Mouse (Mus musculus) frontal cortex, adult (tissue): Measurements from ENCODE around the gene Ccs.
A peak's percentile ranks its signal among the peaks of the same experiment; 100 is the strongest.
"Not testable (repeated sequence)": the region's sequence is repeated elsewhere in the genome, so short reads cannot be mapped to it uniquely, and the experiment has no call there.

Experiments
- ATAC-seq: cut with Nextera tagmentation; 2 replicates; pipeline ENCODE4 v1.9.2; 2017; ENCODE audit warnings: mild to moderate bottlenecking, moderate library complexity, mixed read lengths; ENCODE audit not compliant: low TSS enrichment

Ccs gene

DNA sequence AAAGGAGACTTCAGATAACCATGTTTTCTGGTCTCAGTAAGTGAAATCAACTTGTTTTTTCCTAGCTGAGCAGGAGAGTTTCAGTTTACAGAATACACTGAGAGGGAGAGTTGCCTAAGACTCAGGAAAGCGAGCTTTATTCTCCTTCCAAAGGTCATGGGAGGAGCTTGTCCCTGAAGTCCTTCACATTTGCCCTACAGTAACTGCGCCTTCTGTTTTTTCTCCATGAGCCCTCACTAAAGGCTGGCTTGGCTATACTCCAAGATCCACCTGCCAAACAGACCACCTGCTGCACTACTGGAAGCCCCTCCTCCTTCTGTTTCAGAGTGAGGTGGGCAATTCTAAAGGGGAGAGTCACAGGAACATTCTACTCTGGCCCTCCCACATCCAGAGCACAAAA is 3.0 kb downstream of the Ccs start:
- ATAC-seq, result no peak

DNA sequence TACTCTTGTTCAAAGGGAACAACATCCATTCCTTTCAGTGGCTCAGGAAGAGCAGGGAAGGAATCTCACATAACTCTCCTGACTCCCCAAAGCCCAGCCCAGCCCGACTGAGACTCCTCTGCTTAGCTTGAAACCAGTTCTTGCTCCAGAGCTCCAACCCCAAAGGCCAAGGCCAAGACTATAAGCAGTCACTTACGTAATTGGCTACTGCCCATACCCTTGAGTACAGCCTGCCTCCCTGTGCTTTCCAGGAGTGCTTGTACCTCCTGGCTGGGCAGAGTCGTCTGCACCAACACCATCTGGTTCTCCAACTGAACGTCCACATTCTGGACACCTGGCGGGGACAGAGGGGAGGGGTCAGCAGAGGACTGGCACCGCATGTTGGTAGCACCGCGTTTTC is 5.2 kb downstream of the Ccs start:
- no peak for ATAC-seq

DNA sequence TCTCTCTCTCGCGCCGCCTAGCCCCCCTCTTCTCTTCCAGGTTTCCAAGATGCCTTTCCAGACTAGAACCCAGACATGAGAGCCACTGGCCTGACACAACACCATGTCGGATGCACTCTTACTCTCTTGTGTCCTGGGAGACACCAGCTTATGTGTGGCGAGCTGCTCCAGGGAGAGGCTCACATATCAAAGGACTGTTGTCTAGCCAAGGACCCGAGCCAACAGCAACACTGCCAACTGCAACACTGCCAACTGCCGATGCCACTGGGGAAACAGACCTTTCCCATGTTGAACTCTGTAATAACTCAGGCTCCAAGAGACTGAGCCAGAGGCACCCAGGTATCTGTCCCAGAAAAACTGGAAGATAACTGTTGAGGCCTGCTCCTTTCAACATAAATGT is 10.0 kb downstream of the Ccs start:
- ATAC-seq, result no peak

DNA sequence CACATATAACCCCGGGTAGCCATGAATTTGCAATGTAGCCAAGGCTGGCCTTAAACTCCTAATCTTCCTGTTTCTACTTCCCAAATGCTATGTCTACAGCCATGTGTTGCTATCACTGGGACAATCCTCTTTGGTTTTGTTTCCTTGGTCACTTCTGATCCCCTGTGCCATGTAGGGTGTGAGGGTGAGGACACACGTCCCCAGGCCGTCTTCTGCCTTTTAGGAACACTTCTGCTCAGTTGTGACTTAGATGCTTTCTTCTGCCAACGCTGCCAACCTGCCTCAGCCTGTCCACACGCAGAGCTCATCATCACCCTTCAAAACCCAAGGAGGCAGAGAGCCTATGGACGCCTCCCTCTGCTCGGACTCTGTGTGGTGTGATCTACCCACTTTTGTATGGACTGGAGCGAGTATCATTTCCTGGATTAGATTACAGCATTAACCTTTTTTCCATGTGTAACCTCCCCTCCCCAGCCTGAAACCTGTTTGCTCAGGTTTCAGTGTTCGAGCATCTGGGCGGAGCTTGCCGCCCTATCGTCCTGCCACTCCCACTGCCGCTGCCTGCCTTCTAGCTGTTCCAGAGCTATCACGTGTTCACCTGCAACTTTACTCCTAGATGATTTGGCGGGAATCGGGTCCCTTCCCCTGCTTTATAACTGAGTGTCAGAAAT is 10.6 kb downstream of the Ccs start:
- no peak for ATAC-seq

DNA sequence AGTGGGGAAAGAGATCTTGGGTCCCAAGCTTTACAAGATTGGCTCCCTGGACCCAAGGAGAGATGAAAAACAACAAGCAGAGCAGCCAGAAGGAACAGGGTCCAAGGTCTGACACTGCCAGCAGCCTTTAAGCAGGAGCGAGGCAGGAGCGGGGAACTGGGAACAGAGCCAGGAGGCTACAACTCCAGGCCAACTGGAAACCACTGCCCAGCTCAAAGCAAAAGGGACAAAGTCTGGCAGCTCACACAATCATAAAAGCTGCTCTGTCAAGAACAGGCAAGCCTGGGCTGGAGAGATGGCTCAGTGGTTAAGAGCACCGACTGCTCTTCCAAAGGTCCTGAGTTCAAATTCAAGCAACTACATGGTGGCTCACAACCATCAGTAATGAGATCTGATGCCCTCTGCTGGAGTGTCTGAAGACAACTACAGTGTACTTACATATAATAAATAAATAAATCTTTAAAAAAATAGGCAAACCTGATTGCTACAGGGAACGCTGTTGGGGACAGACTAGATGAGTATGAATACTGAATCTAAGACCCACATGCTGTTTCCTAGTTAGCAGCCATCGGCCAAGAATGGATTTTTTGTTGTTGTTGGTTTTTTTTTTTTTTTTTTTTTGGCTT is 18.3 kb downstream of the Ccs start:
- ATAC-seq, result peak; percentile 52; the same call in 1 of the 2 replicates

DNA sequence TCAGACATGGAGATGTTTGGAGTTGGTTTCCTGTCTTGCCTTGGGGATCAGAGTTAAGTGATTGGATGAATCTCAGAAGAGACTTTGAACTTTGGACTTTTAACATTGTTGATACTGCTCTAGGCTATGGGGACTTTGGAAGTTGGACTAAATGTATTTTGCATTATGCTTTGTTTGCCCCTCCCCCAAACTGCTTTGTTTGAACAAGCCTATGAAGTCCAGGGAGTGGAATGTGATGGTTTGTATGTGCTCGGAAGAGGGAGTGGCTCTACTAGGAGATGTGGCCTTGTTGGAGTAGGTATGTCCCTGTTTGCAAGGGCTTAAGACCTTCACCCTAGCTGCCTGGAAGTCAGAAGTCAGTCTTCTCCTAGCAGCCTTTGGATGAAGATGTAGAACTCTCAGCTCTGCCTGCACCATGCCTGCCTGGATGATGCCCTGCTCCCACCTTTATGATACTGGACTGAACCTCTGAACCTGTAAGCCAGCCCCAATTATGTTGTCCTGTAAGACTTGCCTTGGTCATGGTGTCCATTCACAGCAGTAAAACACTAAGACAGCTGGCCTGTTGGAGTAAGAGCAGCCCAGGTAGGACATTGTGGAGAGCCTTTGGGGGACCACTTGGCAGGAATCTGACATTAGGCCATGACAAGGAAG is 21.8 kb downstream of the Ccs start:
- ATAC-seq, result no peak

DNA sequence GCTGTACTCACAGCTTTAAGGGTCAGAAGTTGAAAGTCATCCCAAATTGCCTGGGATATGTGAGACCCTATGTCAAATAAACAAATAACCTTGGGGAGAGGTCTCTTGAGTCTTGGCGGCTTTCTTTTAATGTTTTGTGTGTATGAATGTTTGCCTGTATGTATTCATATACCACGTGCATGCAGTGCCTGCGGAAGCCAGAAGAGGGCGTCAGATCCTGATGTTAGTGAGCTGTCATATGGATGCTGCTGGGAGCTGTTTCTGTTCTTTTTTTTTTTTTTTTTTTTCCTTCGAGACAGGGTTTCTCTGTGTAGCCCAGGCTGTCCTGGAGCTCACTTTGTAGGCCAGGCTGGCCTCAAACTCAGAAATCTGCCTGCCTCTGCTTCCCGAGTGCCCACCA is 26.1 kb downstream of the Ccs start:
- no peak for ATAC-seq

DNA sequence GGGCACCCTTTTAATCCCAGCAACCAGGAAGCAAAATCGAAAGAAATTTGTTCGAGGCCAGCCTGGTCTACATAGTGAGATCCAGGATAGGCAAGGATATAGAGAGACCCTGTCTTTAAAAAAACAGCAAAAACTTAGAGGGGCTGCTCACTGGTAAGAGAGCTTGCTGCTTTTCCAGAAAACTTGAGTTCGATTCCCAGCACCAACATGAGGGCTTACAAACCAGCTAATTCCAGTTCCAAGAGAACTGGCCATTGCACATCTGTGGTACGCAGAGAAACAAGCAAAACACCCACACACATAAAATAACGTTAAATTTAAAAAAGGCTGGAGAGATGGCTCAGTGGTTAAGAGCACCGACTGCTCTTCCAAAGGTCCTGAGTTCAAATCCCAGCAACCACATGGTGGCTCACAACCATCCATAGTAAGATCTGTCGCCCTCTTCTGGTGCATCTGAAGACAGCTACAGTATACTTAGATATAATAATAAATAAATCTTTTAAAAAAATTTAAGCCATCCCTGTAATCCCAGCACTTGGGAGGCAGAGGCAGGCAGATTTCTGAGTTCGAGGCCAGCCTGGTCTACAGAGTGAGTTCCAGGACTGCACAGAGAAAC is 26.7 kb downstream of the Ccs start:
- not testable (repeated sequence) for ATAC-seq

DNA sequence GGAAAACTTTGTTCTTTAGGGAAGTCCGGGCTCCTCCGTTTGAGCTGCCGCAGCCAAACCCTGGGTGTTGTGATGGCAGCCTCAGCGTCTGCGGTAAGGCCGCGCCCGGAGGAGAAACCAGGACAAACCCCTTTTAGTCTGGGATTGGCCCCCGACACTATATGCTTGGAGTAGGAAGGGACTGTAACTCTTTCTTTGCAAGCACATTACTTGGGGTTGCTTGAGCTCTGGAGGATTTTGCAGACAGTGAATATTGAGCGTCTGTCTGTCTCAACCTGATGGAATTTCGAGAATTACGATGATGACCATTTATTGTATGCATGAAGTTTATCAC is 27.3 kb downstream of the Ccs start:
- no peak; the same call in 1 of the 2 replicates for ATAC-seq

DNA sequence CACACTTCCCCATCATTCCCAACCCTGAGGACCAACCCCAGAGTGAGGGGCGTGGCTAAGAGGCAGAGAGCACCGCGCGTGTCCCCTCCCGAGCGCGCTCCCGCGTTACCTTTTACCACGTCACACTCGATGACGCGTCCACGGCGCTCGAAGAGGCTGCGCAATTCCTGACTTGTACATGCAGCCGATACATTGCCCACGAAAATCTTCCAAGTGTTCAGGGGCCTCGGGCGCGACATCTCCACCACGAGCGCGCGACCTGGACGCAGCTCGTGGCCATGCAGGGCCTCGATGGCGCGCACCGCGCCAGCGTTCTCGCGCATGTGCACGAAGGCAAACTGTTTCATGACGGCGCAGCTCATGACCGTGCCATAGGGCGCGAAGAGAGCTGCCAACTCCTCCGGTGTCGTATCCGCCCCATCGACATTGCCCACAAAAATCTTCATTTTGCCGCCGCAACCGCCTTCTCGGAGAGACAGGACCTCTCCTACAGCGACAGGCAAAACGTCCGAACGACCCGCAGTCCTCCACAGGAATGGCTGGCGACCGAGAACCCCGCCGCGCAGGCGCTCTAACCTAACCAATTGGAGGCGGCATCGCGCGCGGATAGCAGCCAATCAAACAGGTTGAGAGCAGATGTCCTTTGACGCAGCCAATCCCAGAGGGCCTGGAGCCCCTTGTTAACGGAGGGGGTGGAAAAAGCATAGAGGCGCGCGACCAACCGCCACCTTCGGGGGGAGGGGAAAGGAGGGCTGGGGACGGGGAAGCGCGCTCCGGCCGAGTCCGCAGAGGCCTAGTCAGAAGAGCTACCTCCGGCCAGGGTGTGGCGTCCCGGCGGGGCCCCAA is 27.8 kb downstream of the Ccs start, which contains the start of the genes Gm21992 and Rbm14:
TSS of gene Gm21992 (minus strand) at position 550 of the 846 bp plus-strand sequence.
TSS of gene Rbm14 (minus strand) at position 572 of the 846 bp plus-strand sequence.
- ATAC-seq, result peak; percentile 97

DNA sequence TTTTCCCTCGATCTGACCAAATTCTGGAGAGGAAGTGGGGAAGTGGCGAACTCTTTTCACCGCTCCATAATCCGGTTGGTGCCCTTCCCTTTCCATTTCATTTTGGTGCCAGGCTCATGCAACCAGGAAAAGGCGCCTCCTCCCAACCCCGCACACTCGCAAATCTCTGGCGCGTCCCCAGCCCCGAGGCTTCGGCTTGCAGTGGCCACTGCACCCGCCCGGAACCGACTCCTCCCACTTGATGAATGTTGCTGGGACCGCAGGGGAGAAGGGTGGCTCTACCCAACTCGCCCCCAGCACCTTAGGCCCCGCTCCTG is 28.4 kb downstream of the Ccs start:
- no peak; the same call in 1 of the 2 replicates for ATAC-seq

DNA sequence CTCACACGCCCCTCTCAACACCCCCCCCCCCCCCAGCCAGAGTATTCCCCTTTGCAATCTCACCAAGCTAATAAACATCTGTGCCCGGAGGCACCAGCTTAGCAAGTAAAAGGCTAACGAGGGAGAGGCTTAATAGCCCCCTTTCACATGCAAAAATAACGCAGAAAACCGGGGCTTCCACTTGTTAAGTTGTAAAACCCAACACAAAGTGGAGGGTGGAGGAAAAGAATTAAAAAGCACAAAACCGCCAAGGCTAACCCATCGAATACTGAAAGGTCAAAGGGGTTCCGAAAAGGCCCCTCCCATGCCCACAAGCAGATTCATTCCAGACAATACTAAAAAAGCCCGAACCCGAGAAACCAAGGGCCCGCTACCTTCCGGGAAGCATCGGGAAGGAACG is 28.8 kb downstream of the Ccs start:
- ATAC-seq, result no peak

DNA sequence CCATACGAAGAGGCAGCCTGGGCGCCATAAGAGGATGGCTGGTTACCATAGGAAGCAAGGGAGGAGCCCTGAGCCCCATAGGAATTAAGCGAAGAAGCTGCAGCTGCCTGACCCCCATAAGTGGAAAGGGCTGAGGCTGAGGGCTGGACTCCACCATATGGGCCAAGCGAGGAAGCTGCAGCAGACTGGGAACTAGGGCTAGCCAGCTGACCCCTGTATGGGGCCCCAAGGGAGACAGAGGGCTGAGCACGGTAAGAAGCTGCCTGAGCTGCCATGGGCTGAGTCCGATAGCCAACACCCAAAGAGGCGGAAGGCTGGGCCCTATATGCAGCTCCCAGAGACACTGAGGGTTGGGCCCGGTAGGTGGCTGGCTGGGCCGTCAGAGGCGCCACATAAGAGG is 35.8 kb downstream of the Ccs start:
- no peak for ATAC-seq

DNA sequence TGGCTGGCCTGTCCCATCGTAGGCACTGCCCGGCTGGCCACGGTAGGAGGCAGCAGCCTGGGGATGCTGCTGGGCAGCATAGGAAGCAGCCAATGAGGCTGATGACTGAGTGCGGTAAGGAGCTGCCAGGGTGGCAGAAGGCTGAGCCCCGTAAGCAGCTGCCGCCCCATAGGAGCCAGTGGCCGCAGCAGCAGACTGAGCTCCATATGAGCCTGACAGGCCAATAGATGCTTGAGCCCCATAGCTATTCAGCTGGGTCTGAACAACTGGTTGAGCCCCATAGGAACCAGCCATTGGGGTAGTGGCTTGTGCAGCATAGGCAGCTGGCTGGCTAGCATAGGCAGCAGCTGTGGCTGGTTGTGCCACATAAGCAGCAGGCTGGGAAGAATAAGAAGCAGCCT is 36.4 kb downstream of the Ccs start:
- no peak for ATAC-seq

DNA sequence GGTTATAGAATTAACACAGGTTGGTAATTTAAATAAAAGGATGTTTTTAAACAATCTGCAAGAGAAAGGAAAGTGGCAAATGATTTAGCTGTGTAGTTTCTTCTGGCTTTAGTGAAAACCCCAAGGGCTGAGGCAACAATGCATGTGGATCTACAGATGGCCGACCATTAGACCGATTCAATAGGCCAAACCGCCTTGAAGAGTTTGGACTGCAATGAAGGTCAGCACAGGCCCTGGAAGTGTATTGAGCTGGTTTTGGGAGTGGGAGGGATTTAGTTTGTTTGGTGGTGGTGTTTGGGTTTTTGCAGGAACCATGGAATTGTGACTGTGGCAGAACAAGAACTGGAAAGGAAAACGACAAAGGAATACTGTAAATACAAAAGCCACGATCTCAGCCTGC is 40.0 kb downstream of the Ccs start:
- ATAC-seq, result no peak

DNA sequence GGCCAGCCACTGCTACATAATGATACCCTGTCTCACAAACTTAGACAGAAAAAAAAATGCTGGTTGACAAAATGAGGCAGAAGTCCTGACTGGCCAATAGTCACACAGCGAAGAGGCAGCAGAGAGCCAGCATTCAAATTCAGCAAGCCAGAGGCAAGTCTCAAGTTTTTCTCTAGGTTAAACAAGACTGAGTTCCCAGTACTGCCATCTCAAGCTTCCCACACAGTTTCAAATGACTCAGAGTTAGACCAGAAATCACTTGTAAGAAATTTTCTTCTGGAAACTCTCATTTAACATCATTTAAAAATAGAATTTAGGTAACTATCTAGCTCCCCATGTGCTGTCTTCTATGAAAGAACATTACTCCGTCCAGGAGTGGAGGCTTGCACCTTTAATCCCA is 41.3 kb downstream of the Ccs start:
- peak; percentile 48; the same call in 1 of the 2 replicates for ATAC-seq

DNA sequence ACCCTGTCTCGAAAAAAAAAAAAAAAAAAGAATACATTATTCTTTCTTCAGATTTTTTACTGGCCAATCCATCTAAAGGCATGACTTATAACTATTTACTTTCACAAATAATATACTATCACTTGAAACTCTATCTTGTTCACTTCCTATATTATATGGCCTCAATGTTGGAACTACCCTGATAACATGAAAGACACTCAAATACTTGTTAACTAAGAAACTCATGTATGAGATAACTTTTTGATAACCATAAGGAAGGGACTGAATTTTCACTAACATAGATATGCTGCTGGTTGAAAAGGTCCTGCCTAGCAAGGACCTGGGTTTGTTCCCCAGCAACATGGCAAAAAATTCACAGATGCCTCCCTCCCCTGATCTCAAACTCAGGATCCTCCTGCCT is 43.2 kb downstream of the Ccs start:
- no peak for ATAC-seq

DNA sequence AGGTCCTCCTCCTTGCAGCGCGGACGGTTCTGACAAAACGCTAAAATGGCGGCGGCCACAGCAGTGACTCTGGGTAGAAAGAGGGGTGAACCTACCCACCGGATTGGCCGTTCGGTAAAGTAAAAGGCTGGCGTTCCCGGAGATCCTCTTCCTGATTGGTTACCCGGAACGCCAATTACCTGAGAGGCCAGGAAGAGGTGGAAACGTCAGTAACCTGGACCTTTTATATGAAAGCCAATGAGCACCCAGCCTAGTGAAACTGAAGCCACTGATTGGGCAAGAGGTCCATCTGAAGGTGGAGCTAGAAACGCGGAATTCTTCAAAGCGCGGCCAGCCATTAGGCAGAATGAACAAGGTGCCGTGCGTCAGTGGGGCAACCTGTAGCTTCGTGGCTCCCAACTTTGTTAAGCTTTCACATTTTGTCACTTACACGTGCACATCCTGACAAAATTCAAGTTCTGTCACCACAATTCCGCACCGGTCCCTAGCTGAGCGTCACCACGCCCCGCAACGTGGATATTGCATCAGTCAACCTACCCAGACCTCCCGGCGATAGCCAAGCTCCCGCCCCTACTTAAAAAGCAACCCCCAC is 45.2 kb downstream of the Ccs start, which contains the start of gene Rbm4:
TSS of gene Rbm4 (minus strand) at position 71 of the 592 bp plus-strand sequence.
- ATAC-seq, result peak; percentile 99

DNA sequence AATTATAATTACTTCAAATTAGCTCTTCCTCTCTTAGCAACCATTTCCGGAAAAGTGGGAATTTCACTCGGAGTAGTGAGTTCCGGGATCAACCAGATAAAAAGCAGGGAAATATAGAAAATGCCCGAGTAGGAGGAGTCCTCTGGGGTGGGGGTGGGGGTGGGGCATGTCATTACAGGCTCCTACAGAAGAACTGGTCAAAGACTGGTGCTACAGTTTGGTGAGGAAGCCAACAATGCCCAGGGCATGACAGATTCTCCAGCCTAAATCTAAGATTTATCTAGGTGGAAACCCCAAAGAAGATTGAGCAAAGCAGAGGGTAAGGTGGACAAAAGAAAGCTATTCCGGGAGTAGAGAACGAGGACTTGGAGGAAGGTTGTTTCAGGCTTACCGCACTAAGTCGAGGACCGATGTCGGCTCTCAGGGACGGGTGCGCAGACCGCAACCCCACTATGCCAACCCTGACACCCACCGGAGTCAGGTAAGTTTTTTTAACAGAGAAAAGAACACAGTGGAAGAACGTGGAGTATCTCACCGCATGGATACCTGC is 45.8 kb downstream of the Ccs start:
- ATAC-seq, result 0 out of 2 replicates have a peak, but pooled peaks have one; percentile 11

DNA sequence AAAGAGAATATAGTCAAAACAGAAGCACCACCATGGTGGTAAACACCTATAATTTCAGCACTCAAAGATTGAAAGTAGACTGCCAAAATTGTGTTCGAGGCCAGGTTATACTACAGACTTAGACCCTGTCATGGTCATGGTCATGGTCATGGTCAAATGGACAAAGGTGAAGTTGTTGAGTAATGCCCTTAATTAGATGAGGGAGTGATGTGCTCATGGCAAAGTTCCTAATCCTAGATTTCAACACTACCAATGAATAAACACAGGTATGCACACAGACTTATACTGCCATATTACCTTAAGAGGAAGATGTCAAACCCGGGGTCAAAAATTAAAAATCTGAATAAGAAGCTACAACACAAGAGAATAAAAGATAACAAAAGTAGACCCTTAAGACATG is 52.8 kb downstream of the Ccs start:
- ATAC-seq, result no peak

DNA sequence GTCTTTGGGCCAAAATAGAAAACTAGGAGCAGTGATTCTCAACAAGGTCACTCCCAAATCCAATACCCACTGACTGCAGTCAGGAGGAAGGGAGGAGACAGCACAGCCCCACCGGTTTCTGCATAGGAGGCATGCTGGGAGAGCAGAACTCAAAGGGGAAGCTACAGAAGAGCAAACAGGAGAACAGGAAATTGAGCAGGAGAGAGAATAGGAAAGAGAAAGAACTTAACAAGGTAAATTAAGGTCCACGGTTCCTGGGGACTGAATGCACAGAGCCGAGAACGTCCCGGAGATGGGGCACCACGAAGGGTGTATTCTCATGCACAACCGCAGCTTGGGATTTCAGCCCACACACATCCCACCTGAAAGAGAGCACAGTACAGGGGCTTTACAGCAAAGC is 53.9 kb downstream of the Ccs start:
- no peak for ATAC-seq
